Mouse (Mus musculus) MEL (cell line): ENCODE data around the gene Bach2.

Source experiments
- CHD2 ChIP-seq: IDR thresholded peaks from 2 replicates; pipeline ENCODE4 v1.6.1; 2011; ENCODE audit warnings: low read length, improper control_type of control experiment
- CTCF ChIP-seq, 3 experiments: IDR thresholded peaks in 2 of 3; conservative IDR thresholded peaks in 1 of 3; 2 replicates each; pipeline ENCODE4 v1.5.1; 2011 to 2012; ENCODE audit warnings: low read length in 3 of 3, low read depth in 2 of 3, mild to moderate bottlenecking in 2 of 3, improper control_type of control experiment in 1 of 3, inconsistent platforms in 1 of 3, mixed read lengths in 1 of 3, moderate library complexity in 1 of 3; ENCODE audit not compliant: control insufficient read depth in 1 of 3, insufficient read depth in 1 of 3, poor library complexity in 1 of 3, severe bottlenecking in 1 of 3
- E2F4 ChIP-seq: IDR thresholded peaks from 2 replicates; pipeline ENCODE4 v1.6.1; 2011; ENCODE audit warnings: low read depth, low read length, improper control_type of control experiment, borderline replicate concordance
- EP300 ChIP-seq, 2 experiments: IDR thresholded peaks; 2 replicates each; pipeline ENCODE4 v1.6.1; 2011; ENCODE audit warnings: improper control_type of control experiment in 2 of 2, low read length in 2 of 2, low read depth in 1 of 2, mild to moderate bottlenecking in 1 of 2
- ETS1 ChIP-seq: IDR thresholded peaks from 2 replicates; pipeline ENCODE4 v1.6.1; 2012; ENCODE audit warnings: low read depth, mild to moderate bottlenecking, inconsistent platforms, low read length, improper control_type of control experiment, moderate library complexity
- GATA1 ChIP-seq: IDR thresholded peaks from 2 replicates; pipeline ENCODE4 v1.6.1; 2011; ENCODE audit warnings: low read depth, low read length, improper control_type of control experiment
- HCFC1 ChIP-seq: IDR thresholded peaks from 2 replicates; pipeline ENCODE4 v1.6.1; 2012; ENCODE audit warnings: low read depth, mild to moderate bottlenecking, inconsistent platforms, low read length, improper control_type of control experiment, moderate library complexity
- MEF2A ChIP-seq: IDR thresholded peaks from 2 replicates; pipeline ENCODE4 v1.6.1; 2014; ENCODE audit warnings: low read depth, mild to moderate bottlenecking, inconsistent platforms, low read length, improper control_type of control experiment; ENCODE audit not compliant: poor library complexity, insufficient replicate concordance, severe bottlenecking; ENCODE audit errors: extremely low read depth
- MYB ChIP-seq: IDR thresholded peaks from 2 replicates; pipeline ENCODE4 v1.6.1; 2011; ENCODE audit warnings: mild to moderate bottlenecking, low read depth, low read length, improper control_type of control experiment
- NELFE ChIP-seq: IDR thresholded peaks from 2 replicates; pipeline ENCODE4 v1.6.1; 2011; ENCODE audit warnings: low read depth, low read length, improper control_type of control experiment
- POLR2A ChIP-seq, 2 experiments: IDR thresholded peaks; 2 replicates each; pipeline ENCODE4 v1.6.1; 2011 to 2012; ENCODE audit warnings: low read length in 2 of 2, mild to moderate bottlenecking in 2 of 2, control low read depth in 1 of 2, improper control_type of control experiment in 1 of 2, low read depth in 1 of 2, moderate library complexity in 1 of 2; ENCODE audit not compliant: control insufficient read depth in 1 of 2, insufficient read depth in 1 of 2, poor library complexity in 1 of 2
- POLR2AphosphoS5 ChIP-seq: IDR thresholded peaks from 2 replicates; pipeline ENCODE4 v1.6.1; 2012; ENCODE audit warnings: low read depth, borderline replicate concordance, mild to moderate bottlenecking, inconsistent platforms, low read length, moderate library complexity, mixed read lengths
- TAL1 ChIP-seq: IDR thresholded peaks from 2 replicates; pipeline ENCODE4 v1.6.1; 2012; ENCODE audit warnings: mild to moderate bottlenecking, inconsistent platforms, low read length, moderate library complexity, mixed read lengths
- USF1 ChIP-seq: IDR thresholded peaks from 2 replicates; pipeline ENCODE4 v1.6.1; 2014; ENCODE audit warnings: low read depth, mild to moderate bottlenecking, inconsistent platforms, low read length, improper control_type of control experiment, moderate library complexity

- TF ChIP-seq MEF2A (no peak), EP300 (IDR thresholded peaks at IDR 0.05; ENCODE audit: low read depth in 1 of 2, low read length in 2 of 2) (no peak), POLR2AphosphoS5 (no peak), CTCF (IDR thresholded peaks at IDR 0.05 in 2 of 3, conservative IDR thresholded peaks at IDR 0.05 in 1 of 3; ENCODE audit: control insufficient read depth in 1 of 3, insufficient read depth in 1 of 3, low read depth in 2 of 3, low read length in 3 of 3, poor library complexity in 1 of 3, severe bottlenecking in 1 of 3) (no peak), E2F4 (no peak), ETS1 (no peak), TAL1 (no peak), POLR2A (IDR thresholded peaks at IDR 0.05; ENCODE audit: control insufficient read depth in 1 of 2, insufficient read depth in 1 of 2, low read depth in 1 of 2, low read length in 2 of 2, poor library complexity in 1 of 2) (no peak), NELFE (no peak), GATA1 (no peak), USF1 (no peak), CHD2 (no peak), HCFC1 (no peak), MYB (no peak)
Measured at GRCm38 (mm10) chr4:32268042-32268441, 29.4 kb downstream of the Bach2 start.
